Mouse (Mus musculus) testis, adult 2 months (tissue): ENCODE data around the gene Rnf19b. TPM values are rescaled to one million over a fixed set of nuclear protein-coding genes. Genes with fewer than 3 reads are reported as not detected.

ENCODE experiments used
- H3K27ac ChIP-seq: fragments of 200-500 bp; 2 replicates; pipeline ENCODE4 v1.5.1; 2012; ENCODE audit warnings: low read depth, low read length; ENCODE audit not compliant: control insufficient read depth, insufficient read depth
- H3K27me3 ChIP-seq: fragments of 200-500 bp; 2 replicates; pipeline ENCODE4 v1.6.1; 2012; ENCODE audit warnings: mild to moderate bottlenecking, low read length, moderate library complexity; ENCODE audit not compliant: control insufficient read depth, insufficient read depth
- H3K36me3 ChIP-seq: fragments of 200-500 bp; 2 replicates; pipeline ENCODE4 v1.6.1; 2012; ENCODE audit warnings: mild to moderate bottlenecking, low read length; ENCODE audit not compliant: control insufficient read depth, insufficient read depth
- H3K4me1 ChIP-seq: fragments of 200-500 bp; 2 replicates; pipeline ENCODE4 v1.6.1; 2012; ENCODE audit warnings: low read length; ENCODE audit not compliant: control insufficient read depth, insufficient read depth
- H3K4me3 ChIP-seq: fragments of 200-500 bp; 2 replicates; pipeline ENCODE4 v1.5.1; 2012; ENCODE audit warnings: low read depth, mild to moderate bottlenecking, low read length, moderate library complexity, mixed read lengths; ENCODE audit not compliant: control insufficient read depth
- CTCF ChIP-seq: fragments of 200-500 bp; IDR thresholded peaks from 2 replicates; pipeline ENCODE4 v1.5.1; 2012; ENCODE audit warnings: low read depth, mild to moderate bottlenecking, inconsistent platforms, low read length, moderate library complexity; ENCODE audit not compliant: control insufficient read depth, insufficient read depth, insufficient replicate concordance
- POLR2A ChIP-seq: fragments of 200-500 bp; IDR thresholded peaks from 2 replicates; pipeline ENCODE4 v1.6.1; 2012; ENCODE audit warnings: low read depth, mild to moderate bottlenecking, inconsistent platforms, low read length, moderate library complexity; ENCODE audit not compliant: control insufficient read depth
- polyA plus RNA-seq: library from polyadenylated mRNA; depleted of rRNA; stranded (reverse); fragments of >200 nt; gene quantifications from 2 replicates; pipeline ENCODE4 v1.2.3, GENCODE M21; 2012

Rnf19b gene
- polyA plus RNA-seq, 1 experiment, result 515 TPM

GRCm38 (mm10) chr4:129102133-129102829 lies 44.2 kb downstream of the Rnf19b start:
- no peak for TF ChIP-seq POLR2A
- no peak for TF ChIP-seq CTCF
- Histone ChIP-seq H3K4me3 (no peak overlapping the region), H3K36me3 (no peaks in the 10 kb centered on the region), H3K27me3 (no peaks in the 10 kb centered on the region), H3K27ac (no peak overlapping the region), H3K4me1 (peaks cover 5% of the 10 kb centered on the region; the same call in 1 of the 2 replicates)

GRCm38 (mm10) chr4:129105356-129105755 lies 47.3 kb downstream of the Rnf19b start, which contains the start of gene Tmem54:
Tmem54 (plus strand) TSS chr4:129105548.
- no peaks in the 10 kb centered on the region for H3K27me3 ChIP-seq
- H3K36me3 ChIP-seq, result no peaks in the 10 kb centered on the region
- H3K4me1 ChIP-seq, result peaks cover 5% of the 10 kb centered on the region; the same call in 1 of the 2 replicates
- H3K27ac ChIP-seq, result no peak within 1 kb of the TSS
- H3K4me3 ChIP-seq, result no peak within 1 kb of the TSS
- TF ChIP-seq CTCF, result no peak
- TF ChIP-seq POLR2A, result no peak

- Histone ChIP-seq H3K4me3 (no peak overlapping the region), H3K4me1 (peaks cover 5% of the 10 kb centered on the region; the same call in 1 of the 2 replicates), H3K27me3 (no peaks in the 10 kb centered on the region), H3K27ac (no peak overlapping the region), H3K36me3 (no peaks in the 10 kb centered on the region)
- no peak for TF ChIP-seq POLR2A
These were observed 48.0 kb downstream of the Rnf19b start for GRCm38 (mm10) chr4:129106073-129106472.

- Histone ChIP-seq H3K4me3 (no peak overlapping the region), H3K4me1 (peaks cover 8% of the 10 kb centered on the region), H3K36me3 (no peaks in the 10 kb centered on the region), H3K27ac (no peak overlapping the region), H3K27me3 (no peaks in the 10 kb centered on the region)
- TF ChIP-seq CTCF (no peak), POLR2A (no peak)
These were observed 49.4 kb downstream of the Rnf19b start for GRCm38 (mm10) chr4:129107348-129107899.

- no peaks in the 10 kb centered on the region for H3K27me3 ChIP-seq
- TF ChIP-seq CTCF (no peak), POLR2A (no peak)
- H3K4me3 ChIP-seq, result no peak overlapping the region
- no peak overlapping the region for H3K27ac ChIP-seq
- H3K4me1 ChIP-seq, result peaks cover 8% of the 10 kb centered on the region
- H3K36me3 ChIP-seq, result no peaks in the 10 kb centered on the region
These were observed 50.6 kb downstream of the Rnf19b start for GRCm38 (mm10) chr4:129108624-129109023.

GRCm38 (mm10) chr4:129110804-129111203 lies 52.7 kb downstream of the Rnf19b start:
- H3K4me1 ChIP-seq, result peaks cover 8% of the 10 kb centered on the region
- no peaks in the 10 kb centered on the region for H3K27me3 ChIP-seq
- TF ChIP-seq POLR2A (no peak), CTCF (no peak)
- H3K4me3 ChIP-seq, result no peak overlapping the region
- no peak overlapping the region for H3K27ac ChIP-seq
- H3K36me3 ChIP-seq, result no peaks in the 10 kb centered on the region

GRCm38 (mm10) chr4:129111350-129111749 lies 53.3 kb downstream of the Rnf19b start:
- no peak for TF ChIP-seq POLR2A
- peak; percentile 48; the same call in 1 of the 2 replicates for TF ChIP-seq CTCF
- H3K27ac ChIP-seq, result no peak overlapping the region
- H3K27me3 ChIP-seq, result no peaks in the 10 kb centered on the region
- no peak overlapping the region for H3K4me3 ChIP-seq
- H3K4me1 ChIP-seq, result peaks cover 4% of the 10 kb centered on the region; the same call in 1 of the 2 replicates
- no peaks in the 10 kb centered on the region for H3K36me3 ChIP-seq
